Mouse (Mus musculus) heart, embryonic 10.5 days (tissue): Measurements from ENCODE around the gene Pcolce2. TPM values are rescaled to one million over a fixed set of nuclear protein-coding genes. Genes with fewer than 3 reads are reported as not detected.

Experiments used
- DNase-seq: peaks from one replicate; pipeline ENCODE4 v3.0.0-alpha.2; 2017; ENCODE audit warnings: low spot score
- H3K27ac ChIP-seq: fragments of 300-500 bp; sonication (generic); 2 replicates; pipeline ENCODE4 v1.5.1; 2016; ENCODE audit warnings: mild to moderate bottlenecking
- H3K27me3 ChIP-seq: fragments of 300-500 bp; sonication (generic); 2 replicates; pipeline ENCODE4 v1.6.1; 2016; ENCODE audit warnings: mild to moderate bottlenecking; ENCODE audit not compliant: poor library complexity, insufficient read depth, severe bottlenecking
- H3K36me3 ChIP-seq: fragments of 300-500 bp; sonication (generic); 2 replicates; pipeline ENCODE4 v1.6.1; 2016; ENCODE audit warnings: mild to moderate bottlenecking, moderate library complexity
- H3K4me1 ChIP-seq: fragments of 300-500 bp; sonication (generic); 2 replicates; pipeline ENCODE4 v1.6.1; 2016; ENCODE audit warnings: mild to moderate bottlenecking
- H3K4me3 ChIP-seq: fragments of 300-500 bp; sonication (generic); 2 replicates; pipeline ENCODE4 v1.5.1; 2016; ENCODE audit warnings: mild to moderate bottlenecking, moderate library complexity
- H3K9me3 ChIP-seq: fragments of 300-500 bp; sonication (generic); 2 replicates; pipeline ENCODE4 v1.6.1; 2016; ENCODE audit warnings: mild to moderate bottlenecking, moderate library complexity
- WGBS: fragments of 180-500 bp; shearing (Covaris S2); methylation state at CpG from one replicate; pipeline ENCODE4 v1.1.7; 2016; 5-methylcytosine and 5-hydroxymethylcytosine counted together
- polyA plus RNA-seq: library from polyadenylated mRNA; unstranded; fragments of >200 nt; fragmentation: Nextera tagmentation; extraction: Ambion mirVana; gene quantifications from 2 replicates; pipeline ENCODE4 v1.2.1, GENCODE M21; 2016

Gene Pcolce2
- polyA plus RNA-seq, 1 experiment from 2014 or later, result 6.2 TPM

- H3K9me3 ChIP-seq, result no peaks in the 10 kb centered on the region
- H3K4me3 ChIP-seq, result no peak overlapping the region
- H3K4me1 ChIP-seq, result no peaks in the 10 kb centered on the region
- no peak for DNase-seq
- 75% methylated on average over 6 of the region's 6 CpGs for WGBS
- H3K36me3 ChIP-seq, result no peaks in the 10 kb centered on the region
- H3K27me3 ChIP-seq, result no peaks in the 10 kb centered on the region
- H3K27ac ChIP-seq, result no peak overlapping the region
These were observed 59.2 kb downstream of the Pcolce2 start for GRCm38 (mm10) chr9:95696581-95696980.

GRCm38 (mm10) chr9:95697808-95698207 is 60.4 kb downstream of the Pcolce2 start:
- Histone ChIP-seq H3K27me3 (no peaks in the 10 kb centered on the region), H3K4me3 (no peak overlapping the region), H3K4me1 (no peaks in the 10 kb centered on the region), H3K27ac (no peak overlapping the region), H3K9me3 (no peaks in the 10 kb centered on the region), H3K36me3 (no peaks in the 10 kb centered on the region)
- DNase-seq, result no peak
- 53% methylated on average over 2 of the region's 2 CpGs for WGBS

DNA sequence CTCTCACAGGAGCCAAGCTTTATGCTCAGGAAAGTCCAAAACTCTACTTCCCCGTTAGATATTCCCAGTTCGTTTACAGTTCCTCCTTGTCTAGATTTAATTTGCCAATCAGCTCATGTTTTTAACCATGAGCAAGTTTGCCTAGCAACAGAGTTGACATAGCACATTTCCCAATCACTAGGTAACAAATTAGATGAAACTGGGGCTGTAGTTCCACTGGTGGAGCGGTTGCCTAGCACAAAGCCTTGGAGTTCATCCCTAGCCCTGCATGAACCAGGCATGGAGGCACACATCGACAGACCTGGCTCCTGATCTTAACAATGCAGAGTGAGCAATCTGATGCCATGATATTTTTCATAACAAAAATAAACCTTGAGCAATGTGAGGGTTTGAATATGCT is 61.9 kb downstream of the Pcolce2 start:
- H3K4me3 ChIP-seq, result no peak overlapping the region
- no peaks in the 10 kb centered on the region for H3K4me1 ChIP-seq
- no peak for DNase-seq
- no peaks in the 10 kb centered on the region for H3K27me3 ChIP-seq
- no peaks in the 10 kb centered on the region for H3K36me3 ChIP-seq
- WGBS, result 73% methylated on average over 4 of the region's 4 CpGs
- no peak overlapping the region for H3K27ac ChIP-seq
- H3K9me3 ChIP-seq, result no peaks in the 10 kb centered on the region

DNA sequence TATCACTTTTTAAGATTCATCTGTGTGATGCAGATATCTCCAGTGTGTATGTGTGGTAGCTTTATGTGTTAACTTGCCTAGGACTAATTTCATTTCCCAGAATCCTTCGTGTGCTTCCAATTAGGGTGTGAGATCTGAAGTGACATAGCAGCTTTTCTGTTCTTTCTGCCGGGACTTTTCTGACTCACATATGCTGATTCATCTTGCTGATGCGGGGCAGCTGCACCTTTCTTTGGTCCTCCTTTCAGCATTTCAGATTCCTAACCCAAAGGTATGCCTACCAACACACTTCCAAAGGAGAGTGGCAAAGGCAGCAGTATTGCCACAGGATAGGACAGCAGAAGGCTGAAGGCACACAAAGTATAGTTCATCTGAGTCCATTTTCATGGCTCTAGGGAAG is 66.7 kb downstream of the Pcolce2 start:
- WGBS, result 83% methylated on average over 3 of the region's 3 CpGs
- H3K9me3 ChIP-seq, result no peaks in the 10 kb centered on the region
- no peaks in the 10 kb centered on the region for H3K27me3 ChIP-seq
- no peak overlapping the region for H3K4me3 ChIP-seq
- H3K36me3 ChIP-seq, result no peaks in the 10 kb centered on the region
- H3K4me1 ChIP-seq, result no peaks in the 10 kb centered on the region
- peak; percentile 61 for DNase-seq
- no peak overlapping the region for H3K27ac ChIP-seq

DNA sequence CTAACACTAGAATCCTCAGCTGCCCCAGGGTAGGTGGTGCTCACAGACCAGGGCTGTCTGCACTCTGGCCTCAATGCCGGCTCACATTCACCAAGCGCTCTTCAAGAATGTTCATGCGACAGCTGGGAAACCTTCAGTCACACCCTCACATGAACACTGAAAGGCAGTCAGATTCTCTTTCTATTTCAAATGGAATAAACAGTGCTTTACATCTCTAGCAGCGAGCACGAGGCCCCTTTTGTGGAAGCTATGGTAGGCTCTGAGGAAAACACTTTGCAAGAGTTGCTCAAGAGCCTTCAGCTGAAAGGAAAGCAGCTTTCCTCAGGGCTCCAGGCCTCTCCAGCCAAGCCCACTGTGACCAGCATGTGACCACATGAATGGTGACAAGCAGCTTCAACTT is 68.0 kb downstream of the Pcolce2 start:
- Histone ChIP-seq H3K4me1 (no peaks in the 10 kb centered on the region), H3K9me3 (no peaks in the 10 kb centered on the region), H3K4me3 (no peak overlapping the region), H3K27ac (no peak overlapping the region), H3K27me3 (no peaks in the 10 kb centered on the region), H3K36me3 (no peaks in the 10 kb centered on the region)
- DNase-seq, result peak; percentile 71
- 81% methylated on average over 5 of the region's 5 CpGs for WGBS

DNA sequence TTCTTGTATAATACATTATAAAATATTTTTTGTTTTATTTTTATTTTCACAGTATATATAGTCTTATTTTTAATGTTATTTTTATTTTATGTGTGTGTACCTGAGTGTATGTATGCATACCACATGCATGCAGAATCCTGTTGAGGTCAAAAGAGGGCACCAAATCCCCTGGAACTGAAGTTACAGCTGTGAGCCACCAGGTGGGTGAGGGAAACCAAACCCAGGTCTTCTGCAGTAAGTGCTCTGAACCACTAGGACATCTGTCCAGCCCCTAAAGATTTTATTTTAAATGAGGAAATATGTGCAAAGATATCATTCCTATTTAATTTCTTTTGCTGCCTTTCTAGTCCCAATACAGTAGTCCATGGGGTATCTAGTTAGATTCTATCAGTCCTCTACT is 71.5 kb downstream of the Pcolce2 start:
- Histone ChIP-seq H3K36me3 (no peaks in the 10 kb centered on the region), H3K4me3 (no peak overlapping the region), H3K27me3 (no peaks in the 10 kb centered on the region)

GRCm38 (mm10) chr9:95712574-95712973 is 75.2 kb downstream of the Pcolce2 start:
- DNase-seq, result no peak
- WGBS, result 30% methylated on average over 8 of the region's 8 CpGs
- H3K9me3 ChIP-seq, result no peaks in the 10 kb centered on the region

More for the DNA sequence above, 71.5 kb downstream of the Pcolce2 start:
- no peak for DNase-seq
- Histone ChIP-seq H3K9me3 (no peaks in the 10 kb centered on the region), H3K4me1 (no peaks in the 10 kb centered on the region), H3K27ac (no peak overlapping the region)

GRCm38 (mm10) chr9:95736238-95736637 is 98.8 kb downstream of the Pcolce2 start:
- H3K9me3 ChIP-seq, result no peaks in the 10 kb centered on the region
- H3K36me3 ChIP-seq, result peaks cover 2% of the 10 kb centered on the region; the same call in 1 of the 2 replicates
- H3K4me3 ChIP-seq, result no peak overlapping the region
- H3K4me1 ChIP-seq, result no peaks in the 10 kb centered on the region
- H3K27ac ChIP-seq, result no peak overlapping the region
- H3K27me3 ChIP-seq, result no peaks in the 10 kb centered on the region
- no peak for DNase-seq

More at GRCm38 (mm10) chr9:95712574-95712973, 75.2 kb downstream of the Pcolce2 start:
- Histone ChIP-seq H3K36me3 (no peaks in the 10 kb centered on the region), H3K4me3 (no peak overlapping the region), H3K4me1 (no peaks in the 10 kb centered on the region), H3K27me3 (no peaks in the 10 kb centered on the region), H3K27ac (no peak overlapping the region)

- no peak overlapping the region for H3K27ac ChIP-seq
- H3K36me3 ChIP-seq, result no peaks in the 10 kb centered on the region
- no peaks in the 10 kb centered on the region for H3K9me3 ChIP-seq
- no peak overlapping the region for H3K4me3 ChIP-seq
- 67% methylated on average over 7 of the region's 7 CpGs for WGBS
- peaks cover 8% of the 10 kb centered on the region for H3K27me3 ChIP-seq
- DNase-seq, result no peak
- peaks cover 7% of the 10 kb centered on the region for H3K4me1 ChIP-seq
These were observed 107.6 kb downstream of the Pcolce2 start for GRCm38 (mm10) chr9:95744845-95745613.

DNA sequence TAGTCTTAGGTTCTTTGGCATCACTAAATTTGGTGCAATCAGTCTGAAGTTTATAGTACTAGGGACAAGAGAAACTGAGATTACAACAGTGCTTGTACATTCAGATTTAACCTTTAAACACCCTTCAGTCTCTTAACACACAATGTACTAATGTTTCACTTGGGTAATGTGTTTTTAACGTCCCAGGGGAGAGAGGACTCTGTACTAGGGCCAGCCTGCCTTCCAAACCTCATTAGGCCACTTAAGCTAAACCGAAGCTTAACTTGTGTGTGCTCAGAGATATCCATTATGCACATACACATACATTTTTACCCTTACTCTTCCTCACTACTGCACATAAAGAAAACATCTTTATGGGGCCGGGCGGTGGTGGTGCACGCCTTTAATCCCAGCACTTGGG is 109.9 kb downstream of the Pcolce2 start:
- no peak for DNase-seq

More for the DNA sequence above, 109.9 kb downstream of the Pcolce2 start:
- Histone ChIP-seq H3K4me1 (peaks cover 7% of the 10 kb centered on the region), H3K27me3 (peaks cover 19% of the 10 kb centered on the region), H3K36me3 (no peaks in the 10 kb centered on the region), H3K4me3 (no peak overlapping the region), H3K9me3 (no peaks in the 10 kb centered on the region), H3K27ac (no peak overlapping the region)
- WGBS, result 87% methylated on average over 5 of the region's 5 CpGs

Other genes starting within 250 kb of the Pcolce2 start
- gene Chst2, start 230.9 kb upstream of the Pcolce2 start, polyA plus RNA-seq, result 1.6 and 2.1 TPM in 2 replicates
- 87.3 and 104 TPM in 2 replicates for gene U2surp, start 125.6 kb upstream of the Pcolce2 start, polyA plus RNA-seq
- gene Paqr9, start 77.9 kb upstream of the Pcolce2 start, polyA plus RNA-seq, result 0.60 and 3.3 TPM in 2 replicates
- gene Trpc1, start 112.8 kb downstream of the Pcolce2 start, polyA plus RNA-seq, result 1.4 TPM in 2 replicates
- 1.5 and 4.5 TPM in 2 replicates for gene Pls1, start 207.7 kb downstream of the Pcolce2 start, polyA plus RNA-seq
- 13.6 and 15.8 TPM in 2 replicates for gene Atr, start 220.0 kb downstream of the Pcolce2 start, polyA plus RNA-seq